Comparison of ENCODE assay signal across 29 mouse cellular contexts in the genomic region with DNA sequence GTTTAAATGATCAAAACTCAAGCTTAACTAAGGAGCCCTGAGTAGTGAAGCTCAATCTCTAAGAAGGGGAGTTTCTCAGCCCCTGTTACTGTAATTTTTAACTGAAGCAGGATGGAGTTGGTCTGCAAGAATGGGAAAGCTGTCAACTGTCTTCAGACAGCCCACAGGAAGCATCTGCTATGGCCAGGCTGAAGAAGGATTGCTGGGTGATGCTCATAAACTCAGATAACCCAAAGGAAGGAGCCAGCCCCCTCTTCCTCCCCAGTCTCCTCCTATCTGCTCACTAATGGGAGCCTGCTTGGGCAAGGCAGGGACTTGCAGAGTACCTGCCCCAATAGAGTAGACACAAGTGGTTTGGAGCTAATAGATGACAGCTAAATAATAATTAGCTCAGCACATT. TPM values are rescaled to one million over a fixed set of nuclear protein-coding genes. Genes with fewer than 3 reads are reported as not detected.
DNase-seq lines count a peak whose midpoint lies in the region; ATAC-seq lines count a peak whose summit lies in the region.
"Had no signal": no experiment of that assay in that cellular context is flagged by ENCODE, and none has a peak within 500 bp of the region (broad histone marks: within the 10 kb centered on the region; RNA-seq: fewer than 3 reads in every experiment).

No protein-coding gene starts in this region.

- H3K4me3 ChIP-seq in limb, embryonic 15.5 days = no peak overlapping the region
- no peak overlapping the region for H3K4me3 ChIP-seq in limb, embryonic 10.5 days
- H3K4me3 ChIP-seq in intestine, embryonic 16.5 days (ENCODE audit: low read length) = no peak overlapping the region
- no peak overlapping the region for H3K4me3 ChIP-seq in liver, embryonic 12.5 days
- H3K4me3 ChIP-seq: embryonic facial prominence, embryonic 10.5 days; embryonic facial prominence, embryonic 12.5 days; forebrain, embryonic 13.5 days; forebrain, embryonic 15.5 days had no signal

- no peak for ATAC-seq in limb, embryonic 15.5 days (ENCODE audit: insufficient number of reproducible peaks, low FRiP score, low TSS enrichment, low read depth)
- ATAC-seq in intestine, embryonic 16.5 days = peak; percentile 38
- ATAC-seq in liver, embryonic 12.5 days = no peak
- ATAC-seq: activated CD4-positive, CD25-positive, alpha-beta regulatory T cell, adult 4 months; CD4-positive, CD25-positive, alpha-beta regulatory T cell, adult 4 months; Patski had no signal

- no peaks in the 10 kb centered on the region for H3K36me3 ChIP-seq in limb, embryonic 15.5 days
- H3K36me3 ChIP-seq in limb, embryonic 10.5 days = no peaks in the 10 kb centered on the region
- H3K36me3 ChIP-seq in intestine, embryonic 16.5 days (ENCODE audit: control insufficient read depth, insufficient read depth, low read length) = no peaks in the 10 kb centered on the region
- H3K36me3 ChIP-seq in liver, embryonic 12.5 days = no peaks in the 10 kb centered on the region
- H3K36me3 ChIP-seq: embryonic facial prominence, embryonic 10.5 days; embryonic facial prominence, embryonic 12.5 days; forebrain, embryonic 15.5 days; G1E had no signal

- no peak overlapping the region for H3K4me2 ChIP-seq in limb, embryonic 15.5 days
- no peak overlapping the region for H3K4me2 ChIP-seq in intestine, embryonic 16.5 days (ENCODE audit: low read depth, low read length)
- no peak overlapping the region for H3K4me2 ChIP-seq in liver, embryonic 12.5 days
- H3K4me2 ChIP-seq: embryonic facial prominence, embryonic 12.5 days; forebrain, embryonic 13.5 days; forebrain, embryonic 15.5 days had no signal

- H3K27ac ChIP-seq in limb, embryonic 15.5 days = no peak overlapping the region
- no peak overlapping the region for H3K27ac ChIP-seq in limb, embryonic 10.5 days
- 0 out of 2 replicates have a peak overlapping the region, but pooled peaks have one; percentile 19 for H3K27ac ChIP-seq in intestine, embryonic 16.5 days (ENCODE audit: low read length)
- no peak overlapping the region for H3K27ac ChIP-seq in liver, embryonic 12.5 days
- H3K27ac ChIP-seq: embryonic facial prominence, embryonic 10.5 days; embryonic facial prominence, embryonic 12.5 days; forebrain, embryonic 13.5 days; forebrain, embryonic 15.5 days had no signal

- DNase-seq in limb, embryonic 10.5 days (ENCODE audit: low spot score) = no peak
- peak; percentile 55 for DNase-seq in 416B (ENCODE audit: low read depth)
- peak; percentile 15 for DNase-seq in brain, adult 2 months (ENCODE audit: low read depth, low spot score)
- DNase-seq in heart, adult 11 months = no peak
- no peak for DNase-seq in thymus, postnatal 25 days
- DNase-seq: adrenal gland, adult 8-10 months; adrenal gland, postnatal 14 days; adrenal gland, postnatal 36 days; B cell, adult 2 months; cerebellum, adult 11 months; cerebellum, adult 18-20 months; cerebellum, adult 8-10 months; cerebellum, adult 9-11 months; cerebellum, postnatal 14 days; cerebellum, postnatal 36 days; forebrain, postnatal 0 days had no signal

- H3K9me3 ChIP-seq in limb, embryonic 15.5 days = no peaks in the 10 kb centered on the region
- no peaks in the 10 kb centered on the region for H3K9me3 ChIP-seq in limb, embryonic 10.5 days (replicated peaks)
- no peaks in the 10 kb centered on the region for H3K9me3 ChIP-seq in intestine, embryonic 16.5 days (ENCODE audit: control insufficient read depth, low read length)
- H3K9me3 ChIP-seq in liver, embryonic 12.5 days (replicated peaks) = no peaks in the 10 kb centered on the region
- H3K9me3 ChIP-seq: embryonic facial prominence, embryonic 10.5 days; embryonic facial prominence, embryonic 12.5 days; forebrain, embryonic 13.5 days; forebrain, embryonic 15.5 days; G1E had no signal

- no peaks in the 10 kb centered on the region for H3K27me3 ChIP-seq in limb, embryonic 15.5 days
- 0 out of 2 replicates have a peak, but pooled peaks cover 6% of the 10 kb centered on the region for H3K27me3 ChIP-seq in limb, embryonic 10.5 days (ENCODE audit: low read depth, poor library complexity, severe bottlenecking)
- no peaks in the 10 kb centered on the region for H3K27me3 ChIP-seq in intestine, embryonic 16.5 days (replicated peaks; ENCODE audit: control insufficient read depth, insufficient read depth, low read length)
- H3K27me3 ChIP-seq in liver, embryonic 12.5 days (replicated peaks) = peaks cover 15% of the 10 kb centered on the region; the same call in 1 of the 2 replicates

- H3K4me1 ChIP-seq in limb, embryonic 15.5 days = no peaks in the 10 kb centered on the region
- no peaks in the 10 kb centered on the region for H3K4me1 ChIP-seq in limb, embryonic 10.5 days
- H3K4me1 ChIP-seq in intestine, embryonic 16.5 days (ENCODE audit: control insufficient read depth, insufficient read depth, low read length) = no peaks in the 10 kb centered on the region
- H3K4me1 ChIP-seq in liver, embryonic 12.5 days = no peaks in the 10 kb centered on the region
- H3K4me1 ChIP-seq: embryonic facial prominence, embryonic 10.5 days; embryonic facial prominence, embryonic 12.5 days; forebrain, embryonic 13.5 days; forebrain, embryonic 15.5 days had no signal

- H3K9ac ChIP-seq in limb, embryonic 15.5 days = 0 out of 2 replicates have a peak overlapping the region, but pooled peaks have one; percentile 14
- no peak overlapping the region for H3K9ac ChIP-seq in intestine, embryonic 16.5 days (ENCODE audit: low read depth, low read length)
- H3K9ac ChIP-seq in liver, embryonic 12.5 days = no peak overlapping the region
- H3K9ac ChIP-seq: embryonic facial prominence, embryonic 12.5 days; forebrain, embryonic 13.5 days; forebrain, embryonic 15.5 days; forebrain, postnatal 0 days had no signal

RNA-seq across cellular contexts. Expression of a gene that starts 16.1 kb away (rescaled TPM):
- 93.2 and 94.9 TPM in 2 replicates for polyA plus RNA-seq in limb, embryonic 15.5 days (2015; fragmentation: Nextera tagmentation; extraction: Ambion mirVana)
- polyA plus RNA-seq in limb, embryonic 10.5 days (2016; fragmentation: Nextera tagmentation; extraction: Ambion mirVana) = 133 and 144 TPM in 2 replicates
- polyA plus RNA-seq in intestine, embryonic 16.5 days (2015; fragmentation: Nextera tagmentation; extraction: Ambion mirVana) = 76.1 and 84.1 TPM in 2 replicates
- polyA plus RNA-seq in liver, embryonic 12.5 days (2016; fragmentation: Nextera tagmentation; extraction: Ambion mirVana) = 65.2 and 65.3 TPM in 2 replicates

RNA-seq across cellular contexts. Expression of a gene that starts 27.2 kb away (rescaled TPM):
- 0.46 and 0.50 TPM in 2 replicates for polyA plus RNA-seq in limb, embryonic 15.5 days (2015; fragmentation: Nextera tagmentation; extraction: Ambion mirVana)
- 0.28 and 0.48 TPM in 2 replicates for polyA plus RNA-seq in limb, embryonic 10.5 days (2016; fragmentation: Nextera tagmentation; extraction: Ambion mirVana)
- polyA plus RNA-seq in intestine, embryonic 16.5 days (2015; fragmentation: Nextera tagmentation; extraction: Ambion mirVana) = 3.4 TPM in 2 replicates
- 0.10 TPM in 1 of 2 replicates, not detected in the other for polyA plus RNA-seq in liver, embryonic 12.5 days (2016; fragmentation: Nextera tagmentation; extraction: Ambion mirVana)
- polyA plus RNA-seq: activated CD4-positive, CD25-positive, alpha-beta regulatory T cell, adult 4 months; CD4-positive, CD25-positive, alpha-beta regulatory T cell, adult 4 months; G1E; Patski had no signal

RNA-seq across cellular contexts. Expression of a gene that starts 39.8 kb away (rescaled TPM):
- polyA plus RNA-seq in limb, embryonic 15.5 days (2015; fragmentation: Nextera tagmentation; extraction: Ambion mirVana) = 0.12 and 0.15 TPM in 2 replicates
- polyA plus RNA-seq in limb, embryonic 10.5 days (2016; fragmentation: Nextera tagmentation; extraction: Ambion mirVana) = not detected in 2 replicates
- 0.13 TPM in 1 of 2 replicates, not detected in the other for polyA plus RNA-seq in intestine, embryonic 16.5 days (2015; fragmentation: Nextera tagmentation; extraction: Ambion mirVana)
- 0.08 TPM in 1 of 2 replicates, not detected in the other for polyA plus RNA-seq in liver, embryonic 12.5 days (2016; fragmentation: Nextera tagmentation; extraction: Ambion mirVana)
- polyA plus RNA-seq: activated CD4-positive, CD25-positive, alpha-beta regulatory T cell, adult 4 months; CD4-positive, CD25-positive, alpha-beta regulatory T cell, adult 4 months; embryonic facial prominence, embryonic 14.5 days; forebrain, embryonic 11.5 days; forebrain, embryonic 13.5 days; Patski had no signal

RNA-seq across cellular contexts. Expression of a gene that starts 45.5 kb away (rescaled TPM):
- 0.14 TPM in 1 of 2 replicates, not detected in the other for polyA plus RNA-seq in limb, embryonic 15.5 days (2015; fragmentation: Nextera tagmentation; extraction: Ambion mirVana)
- not detected in 2 replicates for polyA plus RNA-seq in limb, embryonic 10.5 days (2016; fragmentation: Nextera tagmentation; extraction: Ambion mirVana)
- not detected in 2 replicates for polyA plus RNA-seq in intestine, embryonic 16.5 days (2015; fragmentation: Nextera tagmentation; extraction: Ambion mirVana)
- not detected in 2 replicates for polyA plus RNA-seq in liver, embryonic 12.5 days (2016; fragmentation: Nextera tagmentation; extraction: Ambion mirVana)
- polyA plus RNA-seq: activated CD4-positive, CD25-positive, alpha-beta regulatory T cell, adult 4 months; CD4-positive, CD25-positive, alpha-beta regulatory T cell, adult 4 months; embryonic facial prominence, embryonic 10.5 days; embryonic facial prominence, embryonic 12.5 days; embryonic facial prominence, embryonic 14.5 days; forebrain, embryonic 11.5 days; forebrain, embryonic 13.5 days; forebrain, embryonic 15.5 days; G1E; Patski had no signal

RNA-seq across cellular contexts. Expression of a gene that starts 50.9 kb away (rescaled TPM):
- 1.2 and 1.3 TPM in 2 replicates for polyA plus RNA-seq in limb, embryonic 15.5 days (2015; fragmentation: Nextera tagmentation; extraction: Ambion mirVana)
- polyA plus RNA-seq in limb, embryonic 10.5 days (2016; fragmentation: Nextera tagmentation; extraction: Ambion mirVana) = 0.16 and 0.29 TPM in 2 replicates
- 0.29 and 0.47 TPM in 2 replicates for polyA plus RNA-seq in intestine, embryonic 16.5 days (2015; fragmentation: Nextera tagmentation; extraction: Ambion mirVana)
- 1.3 and 1.5 TPM in 2 replicates for polyA plus RNA-seq in liver, embryonic 12.5 days (2016; fragmentation: Nextera tagmentation; extraction: Ambion mirVana)
- polyA plus RNA-seq: G1E had no signal

Comparison
In these comparisons a context has a peak if more than half of its experiments do, and no peak if none do; other contexts are left out.
1. DNase-seq: peak in 416B (single experiment) and brain, adult 2 months (single experiment); none in limb, embryonic 10.5 days (single experiment), heart, adult 11 months (single experiment) and thymus, postnatal 25 days (single experiment).